Mouse (Mus musculus) neural tube, embryonic 13.5 days (tissue): ENCODE measurements around the gene Kel. TPM values are rescaled to one million over a fixed set of nuclear protein-coding genes. Genes with fewer than 3 reads are reported as not detected.

Experiments used
- ATAC-seq: fragments of 200-750 bp; cut with Nextera tagmentation; 2 replicates; pipeline ENCODE4 v1.8.0; 2017; ENCODE audit warnings: low read depth, mild to moderate bottlenecking, moderate TSS enrichment, moderate library complexity
- H3K27ac ChIP-seq: fragments of 300-500 bp; sonication (generic); replicated peaks from 2 replicates; pipeline ENCODE4 v1.5.1; 2015; ENCODE audit warnings: moderate library complexity, mild to moderate bottlenecking, inconsistent platforms
- H3K27me3 ChIP-seq: fragments of 300-500 bp; sonication (generic); 2 replicates; pipeline ENCODE4 v1.6.1; 2015; ENCODE audit warnings: mild to moderate bottlenecking, inconsistent platforms
- H3K36me3 ChIP-seq: fragments of 300-500 bp; sonication (generic); 2 replicates; pipeline ENCODE4 v1.6.1; 2015; ENCODE audit warnings: mild to moderate bottlenecking, inconsistent platforms
- H3K4me1 ChIP-seq: fragments of 300-500 bp; sonication (generic); replicated peaks from 2 replicates; pipeline ENCODE4 v1.6.1; 2015; ENCODE audit warnings: inconsistent platforms
- H3K4me2 ChIP-seq: fragments of 300-500 bp; sonication (generic); 2 replicates; pipeline ENCODE4 v1.6.1; 2015; ENCODE audit warnings: inconsistent platforms, mild to moderate bottlenecking, moderate library complexity
- H3K4me3 ChIP-seq: fragments of 300-500 bp; sonication (generic); 2 replicates; pipeline ENCODE4 v1.5.1; 2015; ENCODE audit warnings: mild to moderate bottlenecking, inconsistent platforms
- H3K9ac ChIP-seq: fragments of 300-500 bp; sonication (generic); 2 replicates; pipeline ENCODE4 v1.6.1; 2015; ENCODE audit warnings: moderate library complexity, mild to moderate bottlenecking, inconsistent platforms
- H3K9me3 ChIP-seq: fragments of 300-500 bp; sonication (generic); 2 replicates; pipeline ENCODE4 v1.6.1; 2016; ENCODE audit warnings: inconsistent platforms
- WGBS: fragments of 180-500 bp; shearing (Covaris S2); methylation state at CpG from one replicate; pipeline ENCODE4 v1.1.7; 2015; 5-methylcytosine and 5-hydroxymethylcytosine counted together
- polyA plus RNA-seq: library from polyadenylated mRNA; unstranded; fragments of >200 nt; fragmentation: Nextera tagmentation; extraction: Ambion mirVana; gene quantifications from 2 replicates; pipeline ENCODE4 v1.2.1, GENCODE M21; 2015

Kel gene
- 0.82 and 1.9 TPM in 2 replicates for polyA plus RNA-seq

DNA sequence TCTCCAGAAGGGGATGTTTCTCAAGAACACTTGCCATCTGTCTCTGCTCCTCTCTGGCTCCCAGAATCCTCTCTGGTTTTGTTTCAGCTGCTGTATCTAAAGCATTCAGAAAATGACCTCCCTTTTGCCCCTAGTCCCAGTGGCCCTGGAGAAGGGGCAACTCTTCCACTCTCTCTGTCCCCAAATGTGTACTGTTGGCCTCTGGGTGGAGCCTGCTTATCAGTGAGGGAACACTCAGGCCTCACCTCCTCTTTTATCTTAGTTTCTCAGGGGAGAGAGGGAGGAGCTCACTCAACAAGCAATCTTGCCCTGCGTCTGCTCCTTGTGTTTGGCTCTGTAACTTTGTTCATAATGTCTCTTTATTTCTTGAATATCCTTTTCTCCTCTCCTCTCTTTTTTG is at the start of gene Kel:
TSS of gene Kel (minus strand) at position 217 of the 400 bp plus-strand sequence.
- Histone ChIP-seq H3K9ac (no peak within 1 kb of the TSS), H3K4me1 (no peaks in the 10 kb centered on the region), H3K27me3 (no peaks in the 10 kb centered on the region), H3K4me3 (no peak within 1 kb of the TSS), H3K4me2 (no peak within 1 kb of the TSS), H3K36me3 (no peaks in the 10 kb centered on the region), H3K27ac (no peak within 1 kb of the TSS), H3K9me3 (no peaks in the 10 kb centered on the region)
- no peak for ATAC-seq
- 57% methylated on average over 1 of the region's 1 CpGs for WGBS

DNA sequence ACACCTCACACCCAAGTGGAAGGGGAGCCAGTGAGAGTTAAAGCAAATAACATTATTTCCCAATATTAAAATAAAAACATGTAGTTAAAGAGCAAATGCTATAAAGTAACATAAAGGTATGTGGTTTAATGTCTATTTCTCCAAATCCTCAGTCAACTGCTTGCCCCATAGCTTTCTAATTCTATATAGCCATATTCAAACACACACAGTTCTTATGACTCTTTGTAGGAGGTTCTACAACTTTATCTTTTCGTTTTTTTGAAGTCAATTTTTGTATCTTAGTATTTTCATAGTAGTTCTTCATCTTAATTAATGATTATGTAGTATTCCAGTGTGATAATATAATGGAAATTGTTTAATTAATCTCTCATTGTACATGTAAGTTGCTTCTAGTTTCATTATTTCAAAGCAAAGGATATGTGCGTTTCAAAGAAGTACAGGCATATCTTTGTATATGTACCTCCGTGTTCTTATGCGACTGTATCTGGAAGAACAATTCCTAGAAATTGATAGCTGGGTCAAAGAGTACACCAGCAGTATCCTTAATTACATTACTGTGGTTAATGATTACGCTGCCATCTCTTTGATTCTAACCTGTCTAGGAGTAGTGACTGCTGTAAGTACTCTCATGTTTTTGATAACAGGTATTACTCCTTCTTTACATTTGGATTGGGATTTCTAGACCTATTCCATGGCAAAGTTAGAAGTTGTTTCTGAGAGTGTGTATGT is 40.7 kb upstream of the Kel start:
- Histone ChIP-seq H3K9ac (no peak overlapping the region), H3K4me1 (no peaks in the 10 kb centered on the region), H3K4me2 (no peak overlapping the region), H3K4me3 (no peak overlapping the region), H3K9me3 (no peaks in the 10 kb centered on the region), H3K27ac (no peak overlapping the region), H3K36me3 (no peaks in the 10 kb centered on the region), H3K27me3 (no peaks in the 10 kb centered on the region)
- 77% methylated on average over 5 of the region's 5 CpGs for WGBS
- no peak for ATAC-seq

DNA sequence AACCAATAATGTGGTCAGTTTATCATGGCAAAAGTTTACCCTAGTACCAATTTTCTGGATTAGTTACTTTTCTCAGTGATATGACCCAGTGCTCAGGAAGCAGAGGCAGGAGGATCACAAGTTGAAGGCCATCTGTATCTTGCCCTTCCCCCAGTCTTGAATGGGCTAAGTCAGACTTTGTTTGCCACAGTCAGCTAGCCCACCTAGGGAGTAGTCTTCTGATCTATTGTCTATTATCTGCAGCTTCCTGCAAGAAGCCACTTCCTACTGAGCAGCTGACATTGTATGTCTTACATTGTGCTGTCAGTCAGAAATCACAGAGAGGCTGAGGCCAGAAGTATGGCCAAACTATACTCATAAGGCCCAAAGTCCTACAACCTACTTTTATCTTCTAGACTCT is 37.0 kb upstream of the Kel start:
- Histone ChIP-seq H3K4me1 (no peaks in the 10 kb centered on the region), H3K27me3 (no peaks in the 10 kb centered on the region), H3K27ac (no peak overlapping the region), H3K9ac (no peak overlapping the region), H3K36me3 (no peaks in the 10 kb centered on the region), H3K9me3 (no peaks in the 10 kb centered on the region), H3K4me2 (no peak overlapping the region), H3K4me3 (no peak overlapping the region)
- ATAC-seq, result no peak

DNA sequence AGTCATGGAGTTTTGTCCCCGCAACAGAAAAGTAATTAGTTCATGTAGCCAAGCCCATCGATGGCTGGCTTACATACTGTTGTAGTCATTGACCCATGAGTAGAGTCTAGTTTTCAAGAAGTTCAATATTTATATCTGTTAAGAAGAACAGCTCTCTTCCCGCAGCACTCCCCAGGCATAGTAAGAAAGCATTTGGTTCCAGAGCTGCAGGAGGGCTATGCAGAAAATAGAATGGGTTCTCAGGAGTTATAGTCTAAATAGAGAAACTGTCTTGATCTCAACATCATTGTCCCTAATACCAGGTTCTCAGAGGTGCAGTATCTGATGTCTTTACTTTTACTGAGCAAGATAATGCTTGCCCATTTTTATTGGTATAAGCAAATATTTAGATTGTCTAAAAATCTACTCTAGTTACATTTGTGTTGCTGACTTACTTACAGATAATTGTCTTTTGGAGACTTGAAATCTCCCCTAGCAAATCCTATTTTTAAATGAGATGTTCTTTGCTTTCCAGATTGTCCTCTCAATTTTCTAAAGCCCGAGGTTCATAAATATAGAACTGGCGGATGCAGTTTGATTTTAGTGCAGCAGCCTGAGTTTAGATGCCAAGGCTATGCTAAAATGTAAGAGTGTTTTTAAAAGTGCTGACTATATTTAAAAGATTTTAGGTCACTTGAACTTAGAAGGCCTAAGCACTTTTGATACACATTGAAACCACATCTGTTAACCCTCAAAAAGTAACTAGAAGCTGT is 30.8 kb upstream of the Kel start:
- 92% methylated on average over 5 of the region's 5 CpGs for WGBS
- Histone ChIP-seq H3K9me3 (no peaks in the 10 kb centered on the region), H3K4me2 (no peak overlapping the region), H3K36me3 (no peaks in the 10 kb centered on the region), H3K4me3 (no peak overlapping the region), H3K27me3 (no peaks in the 10 kb centered on the region), H3K9ac (no peak overlapping the region), H3K27ac (no peak overlapping the region), H3K4me1 (no peaks in the 10 kb centered on the region)
- ATAC-seq, result no peak

DNA sequence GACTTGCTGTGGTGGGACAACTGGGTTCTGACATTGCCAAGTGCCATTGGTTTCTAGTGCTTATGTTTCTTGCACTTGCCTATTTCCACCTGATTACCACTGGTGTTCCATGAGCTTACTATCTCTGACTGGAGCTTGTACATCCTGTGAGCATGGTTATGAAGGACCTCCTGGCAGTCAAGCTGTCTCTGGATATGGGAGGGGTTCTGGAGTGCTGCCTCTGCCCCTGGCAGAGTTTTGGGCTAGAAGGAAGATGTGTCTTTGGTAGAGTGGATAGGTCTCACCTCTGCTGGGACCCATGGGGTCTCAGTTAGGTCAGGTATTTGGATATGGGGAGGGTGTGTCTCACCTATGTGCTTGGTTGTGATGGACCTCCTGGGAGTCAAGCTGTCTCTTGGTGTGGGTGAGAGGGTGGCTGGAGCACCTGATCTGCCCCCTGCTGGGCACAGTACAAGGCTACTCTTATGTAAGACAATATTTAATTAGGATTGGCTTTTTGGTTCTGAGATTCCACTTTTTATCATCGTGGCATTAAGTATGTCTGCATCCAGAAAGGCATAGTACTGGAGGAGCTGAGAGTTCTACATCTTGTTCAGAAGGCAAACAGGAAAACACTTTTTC is 24.0 kb upstream of the Kel start:
- H3K4me3 ChIP-seq, result no peak overlapping the region

DNA sequence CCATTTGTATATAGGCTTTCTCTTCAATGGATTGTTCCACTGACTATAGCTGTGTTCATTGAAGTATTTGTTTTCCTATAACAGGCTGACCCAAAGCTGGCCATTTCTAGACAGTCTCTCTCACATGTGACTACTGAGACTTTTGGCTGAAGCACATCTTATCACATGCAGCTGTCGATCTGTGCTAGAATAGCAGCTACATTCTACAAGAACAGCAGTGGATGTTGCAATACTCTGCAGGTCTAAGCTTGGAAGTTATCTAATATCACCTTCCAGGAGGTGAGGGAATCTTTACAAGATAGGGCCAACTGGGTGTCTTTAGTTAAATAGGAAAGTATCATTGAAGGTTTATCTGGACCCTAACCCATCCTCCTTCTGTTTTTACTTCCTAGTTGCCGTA is 17.3 kb upstream of the Kel start:
- Histone ChIP-seq H3K27me3 (no peaks in the 10 kb centered on the region), H3K9me3 (no peaks in the 10 kb centered on the region), H3K27ac (no peak overlapping the region), H3K36me3 (no peaks in the 10 kb centered on the region), H3K4me2 (no peak overlapping the region), H3K4me1 (no peaks in the 10 kb centered on the region), H3K9ac (no peak overlapping the region), H3K4me3 (no peak overlapping the region)
- ATAC-seq, result no peak
- 86% methylated on average over 2 of the region's 2 CpGs for WGBS

More for the DNA sequence above, 24.0 kb upstream of the Kel start:
- Histone ChIP-seq H3K27me3 (no peaks in the 10 kb centered on the region), H3K4me2 (no peak overlapping the region), H3K9ac (no peak overlapping the region), H3K4me1 (no peaks in the 10 kb centered on the region), H3K36me3 (no peaks in the 10 kb centered on the region), H3K9me3 (no peaks in the 10 kb centered on the region), H3K27ac (no peak overlapping the region)
- no peak for ATAC-seq
- WGBS, result 91% methylated on average over 1 of the region's 1 CpGs

DNA sequence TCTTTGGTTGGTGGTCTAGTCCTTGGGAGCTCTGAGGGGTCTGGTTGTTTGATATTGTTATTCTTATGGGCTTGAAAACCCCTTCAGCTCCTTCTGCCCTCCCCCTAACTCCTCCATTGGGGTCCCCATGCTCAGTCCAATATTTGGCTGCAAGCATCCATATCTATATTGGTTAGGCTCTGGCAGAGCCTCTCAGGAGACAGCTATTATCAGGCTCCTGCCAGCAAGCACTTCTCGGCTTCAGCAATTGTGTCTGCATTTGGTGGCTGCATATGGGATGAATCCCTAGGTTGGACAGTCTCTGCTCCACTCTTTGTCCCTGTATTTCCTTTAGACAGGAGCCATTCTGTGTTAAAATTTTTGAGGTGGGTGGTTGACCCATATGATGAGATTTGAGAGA is 6.1 kb upstream of the Kel start:
- no peak overlapping the region for H3K4me2 ChIP-seq
- no peak overlapping the region for H3K9ac ChIP-seq
- H3K4me1 ChIP-seq, result no peaks in the 10 kb centered on the region
- no peaks in the 10 kb centered on the region for H3K27me3 ChIP-seq
- 57% methylated on average over 1 of the region's 1 CpGs for WGBS
- H3K36me3 ChIP-seq, result no peaks in the 10 kb centered on the region
- H3K9me3 ChIP-seq, result no peaks in the 10 kb centered on the region
- ATAC-seq, result no peak
- no peak overlapping the region for H3K4me3 ChIP-seq
- H3K27ac ChIP-seq, result no peak overlapping the region

DNA sequence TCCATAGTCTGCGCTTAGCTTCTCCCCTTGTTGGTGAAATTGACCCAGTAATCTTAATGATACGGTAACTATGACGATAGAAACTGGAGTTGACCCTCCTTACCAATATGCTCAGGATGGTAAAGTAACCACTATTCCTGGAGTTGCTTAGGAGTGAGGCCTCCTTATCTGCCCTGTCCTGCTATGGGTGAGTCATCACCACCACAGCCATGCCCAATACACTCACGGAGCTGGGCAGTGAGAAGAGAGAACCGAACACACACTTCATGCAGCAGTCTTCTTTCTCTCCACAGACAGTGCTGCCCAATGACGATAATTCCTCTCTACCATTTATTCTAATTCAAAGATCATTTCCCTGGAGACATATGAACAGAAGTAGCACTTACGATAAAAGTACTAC is 2.1 kb upstream of the Kel start:
- H3K9me3 ChIP-seq, result no peaks in the 10 kb centered on the region
- H3K4me2 ChIP-seq, result no peak overlapping the region
- no peak overlapping the region for H3K27ac ChIP-seq
- ATAC-seq, result no peak
- WGBS, result 92% methylated on average over 7 of the region's 7 CpGs
- H3K4me1 ChIP-seq, result no peaks in the 10 kb centered on the region
- no peaks in the 10 kb centered on the region for H3K27me3 ChIP-seq
- no peak overlapping the region for H3K9ac ChIP-seq
- no peaks in the 10 kb centered on the region for H3K36me3 ChIP-seq
- H3K4me3 ChIP-seq, result no peak overlapping the region

DNA sequence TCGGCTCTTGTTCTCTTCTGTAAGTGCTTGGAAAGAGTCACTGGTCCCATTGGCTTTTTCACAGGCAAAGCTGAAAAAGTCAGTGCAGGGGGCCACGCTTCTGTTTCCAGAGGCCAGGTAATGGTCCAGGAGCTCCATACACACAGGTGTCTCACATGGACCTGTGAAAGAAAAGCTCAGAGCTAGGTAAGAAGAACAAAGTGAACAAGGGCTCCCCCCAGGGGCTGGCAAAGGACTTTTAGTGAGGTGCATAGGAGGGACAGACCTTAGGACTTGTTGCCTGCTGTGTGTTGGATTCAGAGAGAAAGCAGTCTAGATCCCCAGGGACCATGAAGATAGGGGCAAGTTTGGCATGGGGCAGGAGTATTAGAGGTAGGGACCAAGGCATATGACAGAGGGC is 1.2 kb downstream of the Kel start:
- Histone ChIP-seq H3K36me3 (no peaks in the 10 kb centered on the region), H3K9me3 (no peaks in the 10 kb centered on the region), H3K4me2 (no peak overlapping the region), H3K27me3 (no peaks in the 10 kb centered on the region), H3K9ac (no peak overlapping the region), H3K4me1 (no peaks in the 10 kb centered on the region), H3K27ac (no peak overlapping the region), H3K4me3 (no peak overlapping the region)
- 86% methylated on average over 2 of the region's 2 CpGs for WGBS
- ATAC-seq, result no peak

DNA sequence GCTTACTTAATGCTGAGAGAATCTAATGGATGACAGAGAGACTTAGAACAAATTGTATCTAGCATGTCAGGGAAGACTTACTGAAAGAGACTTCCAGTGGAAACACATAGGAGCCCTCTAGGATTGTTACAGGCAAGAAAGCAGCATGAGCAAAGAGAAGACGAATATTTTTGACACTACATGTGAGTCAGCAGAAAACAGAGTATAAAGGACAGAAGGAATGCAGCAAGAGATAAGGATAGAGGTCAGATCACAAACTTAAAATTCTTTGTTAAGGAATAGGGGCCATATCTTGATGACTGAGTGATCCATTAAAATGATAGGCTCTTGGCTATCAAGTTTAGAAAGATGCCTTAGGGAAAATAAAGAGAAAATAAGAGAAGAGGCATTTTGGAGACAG is 2.9 kb downstream of the Kel start:
- no peak overlapping the region for H3K4me3 ChIP-seq
- H3K27ac ChIP-seq, result no peak overlapping the region
- H3K27me3 ChIP-seq, result no peaks in the 10 kb centered on the region
- no peaks in the 10 kb centered on the region for H3K36me3 ChIP-seq
- no peak for ATAC-seq
- H3K4me2 ChIP-seq, result no peak overlapping the region
- no peaks in the 10 kb centered on the region for H3K4me1 ChIP-seq
- H3K9ac ChIP-seq, result no peak overlapping the region
- WGBS, result 94% methylated on average over 1 of the region's 1 CpGs
- no peaks in the 10 kb centered on the region for H3K9me3 ChIP-seq

DNA sequence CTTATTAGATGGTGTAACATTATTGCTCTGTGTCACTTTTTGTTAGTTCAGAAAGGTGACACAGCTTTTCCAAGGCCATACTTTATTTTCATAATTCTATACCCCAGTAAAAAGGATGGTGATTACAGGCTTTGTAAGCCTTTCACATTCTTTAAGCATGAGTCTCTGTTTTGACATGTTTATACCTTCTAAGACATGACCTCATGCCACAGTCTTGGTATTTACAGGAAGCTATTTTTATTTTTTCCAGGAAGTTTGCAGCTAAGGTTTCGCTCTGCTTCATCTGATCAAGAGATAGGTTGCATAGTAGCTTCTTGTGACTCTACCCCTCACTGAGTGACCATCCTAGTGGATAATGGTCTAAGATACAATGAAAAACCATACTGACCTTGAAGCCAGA is 9.7 kb downstream of the Kel start:
- no peak overlapping the region for H3K27ac ChIP-seq
- ATAC-seq, result no peak
- no peaks in the 10 kb centered on the region for H3K9me3 ChIP-seq

DNA sequence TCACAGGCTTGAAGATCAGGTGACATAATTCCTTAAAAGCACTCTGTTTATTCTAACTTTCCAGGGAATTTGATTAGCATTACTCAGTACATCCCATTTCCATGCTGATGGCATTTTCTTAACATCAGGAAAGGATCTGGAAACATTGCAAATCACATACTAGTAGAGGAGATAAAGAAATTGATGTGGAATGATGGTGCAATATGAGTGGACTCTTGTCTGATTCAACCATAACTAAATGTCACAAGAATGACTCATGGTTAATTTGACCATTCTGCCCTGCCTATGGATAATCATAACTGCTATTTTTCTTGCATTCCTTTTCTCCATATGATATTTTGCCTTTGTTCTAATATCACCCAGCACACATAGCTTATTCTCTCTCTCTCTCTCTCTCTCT is 11.9 kb downstream of the Kel start:
- Histone ChIP-seq H3K27ac (no peak overlapping the region), H3K36me3 (no peaks in the 10 kb centered on the region), H3K27me3 (no peaks in the 10 kb centered on the region), H3K4me3 (no peak overlapping the region), H3K9me3 (no peaks in the 10 kb centered on the region), H3K9ac (no peak overlapping the region), H3K4me1 (no peaks in the 10 kb centered on the region), H3K4me2 (no peak overlapping the region)
- no peak for ATAC-seq

More for the DNA sequence above, 9.7 kb downstream of the Kel start:
- WGBS, result 91% methylated on average over 1 of the region's 1 CpGs
- Histone ChIP-seq H3K9ac (no peak overlapping the region), H3K27me3 (no peaks in the 10 kb centered on the region), H3K4me2 (no peak overlapping the region), H3K4me1 (no peaks in the 10 kb centered on the region), H3K36me3 (no peaks in the 10 kb centered on the region), H3K4me3 (no peak overlapping the region)
